Mouse (Mus musculus): ENCODE measurements around the gene Gnpda2. TPM values are rescaled to one million over a fixed set of nuclear protein-coding genes. Genes with fewer than 3 reads are reported as not detected.

Gene Gnpda2
- 1 to 10 TPM in 1 of 2 experiments, under 1 TPM in 1; 0.28 to 6.7 TPM for polyA plus RNA-seq (2012; fragmentation: generic; extraction: Trizol)

DNA sequence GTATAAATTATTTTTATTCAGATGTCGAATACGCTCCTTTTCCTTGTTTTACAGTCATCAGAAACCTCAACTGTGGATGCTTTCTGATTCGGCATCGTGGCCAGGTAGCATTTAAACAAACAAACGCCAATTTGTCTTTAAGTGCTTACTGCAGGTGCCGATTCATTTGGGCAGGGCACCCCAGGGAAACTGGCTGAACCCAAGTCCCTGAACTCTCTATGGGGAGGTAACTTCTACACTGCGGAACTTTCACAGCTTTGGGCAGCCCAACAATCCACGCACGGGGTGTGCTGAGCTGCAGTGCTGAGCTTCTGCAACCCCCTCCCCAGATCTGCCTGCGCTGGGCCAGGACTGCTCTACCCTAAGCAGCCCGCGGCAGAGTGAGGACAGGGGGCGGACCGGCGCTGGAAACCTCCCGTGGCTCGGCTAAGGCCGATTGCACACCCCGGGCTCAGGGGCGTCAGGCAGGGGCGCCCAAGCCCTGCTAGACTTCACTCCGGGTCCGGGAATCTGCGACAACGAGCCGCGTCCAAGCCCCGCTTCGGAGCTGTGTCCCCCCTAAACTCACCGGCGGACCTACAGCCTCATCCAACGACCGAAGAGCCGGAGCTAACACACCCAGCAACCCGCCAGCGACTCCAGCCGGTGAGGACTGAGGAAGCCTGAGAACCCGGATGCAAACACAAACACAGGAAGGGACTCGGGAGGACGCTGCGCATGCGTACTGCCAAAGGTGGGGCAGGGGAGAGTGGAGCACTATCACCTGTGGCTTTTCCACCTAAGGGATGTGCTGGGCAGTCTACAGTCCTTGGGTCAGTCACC is at the start of gene Gnpda2:
Gene Gnpda2 (minus strand): TSS at position 701 of the 822 bp plus-strand sequence.

DNA sequence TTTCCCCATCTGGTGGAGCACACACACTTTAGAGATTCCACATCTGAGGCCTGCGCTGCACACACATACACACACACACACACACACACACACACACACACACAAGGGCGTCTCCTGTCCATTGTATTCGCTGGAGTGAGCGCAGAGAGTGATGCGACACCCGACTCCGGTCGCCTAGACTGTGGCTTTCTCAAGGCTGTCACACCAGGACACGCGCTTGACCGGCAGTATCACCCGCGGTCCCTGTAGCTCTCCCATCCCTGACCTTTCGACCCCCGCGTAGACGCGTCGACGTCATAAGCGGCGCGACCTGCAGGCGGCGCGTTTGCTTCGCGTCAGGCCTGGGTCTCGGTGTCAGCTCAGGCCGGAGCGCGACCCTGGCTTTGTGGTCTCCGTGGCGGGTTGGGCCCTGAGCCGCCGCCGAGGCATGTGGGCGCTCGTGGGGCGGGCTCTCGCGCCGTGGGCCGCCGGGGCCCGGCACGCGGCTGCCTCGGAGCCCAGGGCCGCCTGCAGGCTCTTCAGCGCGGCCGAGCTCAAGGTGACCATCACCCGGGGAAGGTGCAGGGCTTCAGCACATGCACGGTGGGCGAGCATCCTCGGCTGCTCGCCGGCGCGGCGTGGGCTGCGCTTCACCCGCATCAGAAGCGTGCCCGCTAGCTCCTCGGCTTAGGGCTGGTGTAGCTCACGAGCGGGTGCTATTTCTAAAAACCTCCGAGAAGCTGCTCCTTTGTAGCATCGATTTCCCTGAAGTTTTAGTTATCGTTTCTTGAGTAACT is 35.3 kb downstream of the Gnpda2 start, which contains the start of gene Guf1:
Gene Guf1 (plus strand): TSS at position 296 of the 776 bp plus-strand sequence.

DNA sequence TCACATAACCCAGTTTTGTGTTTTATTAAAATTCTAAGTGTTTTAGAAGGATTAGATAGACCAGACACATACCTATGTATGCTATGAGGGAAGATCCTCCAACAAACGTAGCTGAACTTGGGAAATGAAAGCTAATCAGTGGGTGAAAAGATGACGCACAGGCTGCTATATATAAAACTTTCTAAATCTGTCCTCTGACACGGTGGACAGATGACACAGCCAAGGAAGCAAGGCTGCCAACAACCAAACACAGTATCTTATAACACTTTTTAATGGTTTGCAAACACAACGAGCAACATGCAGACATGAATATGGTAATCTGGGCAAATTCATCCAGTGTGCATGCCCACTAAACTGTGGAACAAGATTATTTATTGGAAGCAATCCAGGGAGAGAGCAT is 49.7 kb downstream of the Gnpda2 start, which contains the start of gene Yipf7:
Gene Yipf7 (minus strand): TSS at position 160 of the 400 bp plus-strand sequence.

Other genes starting within 250 kb of the Gnpda2 start
- not detected for gene Yipf7, start 49.7 kb downstream of the Gnpda2 start, polyA plus RNA-seq (2012; fragmentation: generic; extraction: Trizol)
- 1 to 10 TPM in 1 of 2 experiments, under 1 TPM in 1; 0.43 to 5.9 TPM for gene Guf1, start 35.4 kb downstream of the Gnpda2 start, polyA plus RNA-seq (2012; fragmentation: generic; extraction: Trizol)